Mouse (Mus musculus) layer of hippocampus, adult 2 months (tissue): ENCODE results near the gene Tmtc2. TPM values are rescaled to one million over a fixed set of nuclear protein-coding genes. Genes with fewer than 3 reads are reported as not detected.
A peak's percentile ranks its signal among the peaks of the same experiment; 100 is the strongest.

ENCODE experiments used
- DNase-seq, 2 experiments: peaks; one replicate each; pipeline ENCODE4 v3.0.0; 2022; ENCODE audit warnings: low spot score in 2 of 2
- H3K27ac ChIP-seq: fragments of 200-600 bp; 2 replicates; pipeline ENCODE4 v1.8.1; 2022
- H3K4me3 ChIP-seq: fragments of 200-600 bp; 2 replicates; pipeline ENCODE4 v1.8.1; 2022; ENCODE audit warnings: mild to moderate bottlenecking
- CTCF ChIP-seq: fragments of 200-600 bp; conservative IDR thresholded peaks from 2 replicates; pipeline ENCODE4 v1.8.1; 2022; ENCODE audit warnings: antibody characterized with exemption, mild to moderate bottlenecking, moderate library complexity
- total RNA-seq, 2 experiments: library from RNA; stranded (reverse); gene quantifications; 2 replicates each; pipeline ENCODE4 v1.2.3; 2021

The Tmtc2 gene
- total RNA-seq, 2 experiments from 2014 or later = 10.2 to 12.0 TPM

DNA sequence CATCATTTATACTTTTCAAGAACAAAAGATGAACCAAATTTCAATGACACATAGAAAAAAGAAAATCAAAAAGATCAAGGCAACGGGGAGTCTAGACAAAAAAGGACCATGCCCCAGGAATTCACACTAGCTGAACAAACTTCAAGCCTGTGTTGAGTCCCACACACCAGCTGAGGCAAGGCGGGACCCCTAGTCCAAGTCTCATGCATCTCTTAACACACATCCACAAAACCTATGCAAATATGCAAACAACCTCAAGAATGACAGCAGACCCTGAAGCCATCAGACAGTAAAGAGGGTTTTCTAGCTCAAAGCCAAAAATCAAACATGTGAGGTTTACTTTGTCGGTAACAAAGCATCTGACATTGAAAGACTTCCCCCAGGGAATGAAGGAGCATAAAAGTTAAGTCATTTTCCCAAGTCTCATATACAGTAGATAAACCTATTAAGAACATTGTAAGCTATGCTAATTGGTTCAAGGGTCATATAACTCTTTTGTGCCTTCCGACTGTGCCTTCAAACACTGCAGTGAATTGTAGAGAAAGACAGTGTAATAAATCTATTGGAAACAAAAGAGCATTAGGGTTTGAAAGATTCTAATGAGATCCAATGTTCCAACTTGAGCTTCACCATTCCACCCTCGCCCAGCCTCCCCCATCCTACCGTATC lies 100.0 kb downstream of the Tmtc2 start:
- no peak for DNase-seq
- TF ChIP-seq CTCF = no peak
- no peak overlapping the region for H3K4me3 ChIP-seq
- H3K27ac ChIP-seq = no peak overlapping the region

DNA sequence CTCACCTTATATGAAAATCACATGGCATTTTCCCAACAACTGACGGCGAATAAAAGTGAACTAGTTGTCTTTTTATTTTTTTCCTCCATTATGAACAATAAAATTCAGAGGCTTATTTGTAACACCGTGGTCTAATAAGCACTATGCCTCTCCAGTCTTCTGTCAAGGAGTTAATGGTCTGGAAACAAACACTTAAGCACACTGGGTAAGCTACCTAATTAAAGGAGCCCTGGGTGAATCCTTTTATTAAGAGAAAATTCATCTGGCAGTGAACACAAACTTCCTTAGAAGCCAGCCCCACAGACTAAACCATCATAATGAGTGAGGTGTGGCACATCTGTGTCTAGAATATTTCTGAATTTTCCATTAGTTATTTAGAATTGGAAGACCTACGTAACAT lies 109.9 kb downstream of the Tmtc2 start:
- Histone ChIP-seq H3K4me3 (no peak overlapping the region), H3K27ac (no peak overlapping the region)
- no peak for TF ChIP-seq CTCF
- no peak for DNase-seq

DNA sequence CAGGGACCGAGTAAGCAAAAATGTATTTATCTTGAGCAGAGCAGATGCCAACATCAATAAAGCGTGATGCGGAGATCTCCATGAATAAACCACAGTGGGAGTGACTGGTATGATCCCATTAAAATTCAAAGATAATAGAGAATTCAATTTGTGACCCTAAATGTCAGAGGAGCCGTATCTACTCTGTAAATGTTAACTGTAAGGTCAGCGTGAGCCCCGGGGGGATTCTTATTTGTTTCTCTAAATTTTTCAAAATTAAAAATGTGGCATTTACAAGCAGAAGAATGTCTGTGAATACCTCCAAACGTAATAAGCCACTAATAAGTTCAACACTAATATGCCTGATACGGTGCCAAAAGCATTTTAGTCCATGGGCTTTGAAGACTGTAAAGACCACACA lies 120.8 kb downstream of the Tmtc2 start:
- TF ChIP-seq CTCF = no peak
- no peak overlapping the region for H3K27ac ChIP-seq
- no peak overlapping the region for H3K4me3 ChIP-seq
- DNase-seq = no peak

- Histone ChIP-seq H3K4me3 (no peak overlapping the region), H3K27ac (no peak overlapping the region)
- TF ChIP-seq CTCF = no peak
- no peak for DNase-seq
These were observed 127.1 kb downstream of the Tmtc2 start for GRCm38 (mm10) chr10:105447191-105447590.

GRCm38 (mm10) chr10:105444309-105444708 lies 129.9 kb downstream of the Tmtc2 start:
- H3K4me3 ChIP-seq = no peak overlapping the region
- H3K27ac ChIP-seq = no peak overlapping the region
- TF ChIP-seq CTCF = no peak
- no peak for DNase-seq

DNA sequence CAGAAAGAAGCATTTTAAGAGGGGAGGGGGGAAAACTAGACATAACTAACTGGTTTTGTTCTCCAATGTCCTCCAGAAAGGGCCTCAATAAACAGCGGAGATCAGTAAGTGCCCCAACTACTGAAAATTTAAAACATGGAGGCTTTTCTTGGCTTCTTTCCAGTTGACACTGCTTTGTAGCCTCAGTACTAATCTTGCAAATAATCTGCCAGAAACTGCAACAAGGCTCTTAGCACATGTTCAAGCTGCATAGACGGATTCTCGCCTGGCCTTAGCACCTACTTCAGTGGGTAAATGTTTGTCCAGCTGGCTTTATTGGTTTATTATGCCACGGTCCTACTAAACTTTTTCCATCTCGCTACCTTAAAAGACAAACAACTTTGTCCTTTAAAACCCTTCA lies 139.4 kb downstream of the Tmtc2 start:
- no peak for DNase-seq

DNA sequence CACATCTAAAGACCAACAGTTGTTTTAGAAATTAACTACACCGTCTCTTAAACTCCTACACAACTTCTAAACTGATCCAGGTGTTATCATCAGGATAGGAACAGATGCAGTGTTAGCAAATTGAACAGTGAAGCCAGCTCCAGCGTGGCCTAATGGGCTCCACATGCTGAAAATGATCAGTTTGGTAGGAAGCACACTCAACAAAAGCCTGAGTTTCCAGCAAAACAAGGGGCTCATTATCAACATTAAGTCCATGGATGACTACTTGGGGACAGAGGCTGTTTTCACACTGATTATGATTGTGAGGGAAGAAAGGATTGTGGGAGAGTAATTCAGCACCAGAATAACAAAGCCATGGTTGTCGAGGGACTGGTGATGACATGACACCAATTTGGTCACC lies 143.4 kb downstream of the Tmtc2 start:
- H3K4me3 ChIP-seq = no peak overlapping the region
- DNase-seq = peak in 1 of 2 experiments; percentile 19
- no peak for TF ChIP-seq CTCF

More for the DNA sequence above, 139.4 kb downstream of the Tmtc2 start:
- no peak for TF ChIP-seq CTCF
- no peak overlapping the region for H3K4me3 ChIP-seq
- H3K27ac ChIP-seq = no peak overlapping the region

DNA sequence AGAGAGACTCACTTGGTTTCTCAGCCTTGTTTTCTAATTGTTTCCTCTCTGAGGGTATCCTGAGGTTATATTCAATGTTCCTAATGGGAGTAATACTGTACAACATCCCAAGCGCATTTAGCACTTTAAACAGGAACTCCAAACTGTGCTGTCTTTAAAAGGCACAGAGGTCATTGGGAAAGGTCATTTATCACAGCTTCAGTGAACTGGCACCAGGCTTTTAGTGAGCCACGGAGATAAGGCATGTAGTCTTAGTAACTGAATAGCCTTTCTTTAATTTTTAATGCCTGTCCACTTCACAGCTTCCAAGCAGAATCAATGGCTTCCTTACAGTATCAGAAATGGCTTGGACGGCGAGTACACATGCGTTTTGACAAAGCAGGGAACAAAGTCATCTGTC lies 144.0 kb downstream of the Tmtc2 start:
- TF ChIP-seq CTCF = no peak
- DNase-seq = no peak
- no peak overlapping the region for H3K27ac ChIP-seq
- H3K4me3 ChIP-seq = no peak overlapping the region

More for the DNA sequence above, 143.4 kb downstream of the Tmtc2 start:
- no peak overlapping the region for H3K27ac ChIP-seq

DNA sequence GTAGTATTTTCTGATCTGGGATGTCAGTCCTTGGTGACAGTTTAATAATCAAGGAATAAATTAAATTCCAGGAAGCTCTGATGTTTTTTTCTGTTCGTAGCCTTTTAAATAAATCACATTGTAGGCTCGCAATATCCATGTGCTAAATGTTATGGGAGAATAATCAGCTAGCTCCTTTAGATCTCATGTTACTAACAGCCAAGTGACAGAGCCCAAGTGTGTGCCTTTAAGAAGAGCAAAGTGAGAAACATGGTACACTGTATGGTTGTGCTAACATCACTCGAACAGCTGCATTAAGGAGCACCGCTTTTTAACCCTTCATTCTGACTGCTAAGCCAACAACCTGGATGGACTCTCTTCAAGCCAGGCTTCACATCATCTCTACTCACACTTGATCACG lies 146.2 kb downstream of the Tmtc2 start:
- no peak for DNase-seq
- peak overlapping the region; percentile 65; the same call in 1 of the 2 replicates for H3K27ac ChIP-seq
- H3K4me3 ChIP-seq = peak overlapping the region; percentile 29; the same call in 1 of the 2 replicates
- no peak for TF ChIP-seq CTCF

GRCm38 (mm10) chr10:105427625-105428024 lies 146.6 kb downstream of the Tmtc2 start:
- H3K4me3 ChIP-seq = peak overlapping the region; percentile 29
- TF ChIP-seq CTCF = no peak
- peak overlapping the region; percentile 65 for H3K27ac ChIP-seq
- DNase-seq = peak; percentile 13 to 55

DNA sequence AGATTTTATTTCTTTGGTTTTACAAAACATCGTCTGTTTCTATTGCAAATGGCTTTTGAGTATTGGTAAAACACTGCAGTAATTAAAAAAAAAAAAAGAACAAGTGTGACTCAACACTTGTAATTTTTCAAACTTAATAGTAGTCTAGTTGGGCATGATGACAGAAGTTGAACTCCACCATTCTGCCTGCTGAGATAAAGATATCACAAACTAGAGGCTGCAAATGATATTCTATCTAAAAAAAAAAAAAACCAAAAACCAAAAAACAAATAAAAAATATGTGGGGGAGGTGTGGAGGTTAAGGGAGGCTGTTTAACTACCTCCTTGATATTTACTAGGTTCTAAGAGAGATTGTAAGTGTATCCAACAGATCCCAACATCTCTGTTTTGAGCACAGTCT lies 149.2 kb downstream of the Tmtc2 start:
- H3K27ac ChIP-seq = no peak overlapping the region
- no peak for TF ChIP-seq CTCF
- no peak for DNase-seq
- no peak overlapping the region for H3K4me3 ChIP-seq

DNA sequence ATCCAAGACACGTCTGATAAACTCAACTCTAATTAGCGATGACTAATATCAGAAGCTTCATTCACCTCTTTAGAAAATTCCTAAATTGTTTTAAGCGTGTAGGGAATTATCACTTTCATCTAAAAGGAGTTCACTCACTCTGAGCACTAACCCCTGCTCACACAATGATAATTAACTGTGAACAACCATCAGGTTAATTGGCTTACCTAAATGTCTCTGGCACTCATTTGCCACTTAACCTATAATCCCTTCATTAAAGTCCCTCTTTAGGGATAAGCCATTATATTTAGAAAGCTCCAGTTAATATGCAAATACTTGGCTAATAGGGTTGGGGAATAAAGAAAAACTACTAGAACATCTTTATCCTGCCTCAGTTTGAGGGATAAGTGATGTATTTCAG lies 151.1 kb downstream of the Tmtc2 start:
- no peak for TF ChIP-seq CTCF
- Histone ChIP-seq H3K4me3 (no peak overlapping the region), H3K27ac (no peak overlapping the region)
- no peak for DNase-seq

- Histone ChIP-seq H3K4me3 (no peak overlapping the region), H3K27ac (no peak overlapping the region)
- no peak for TF ChIP-seq CTCF
- no peak for DNase-seq
These were observed 156.3 kb downstream of the Tmtc2 start for GRCm38 (mm10) chr10:105417845-105418383.

- DNase-seq = no peak
- TF ChIP-seq CTCF = no peak
- Histone ChIP-seq H3K4me3 (no peak overlapping the region), H3K27ac (no peak overlapping the region)
These were observed 157.7 kb downstream of the Tmtc2 start for GRCm38 (mm10) chr10:105416601-105417000.
